Mouse (Mus musculus): ENCODE measurements around the gene Lif. TPM values are rescaled to one million over a fixed set of nuclear protein-coding genes. Genes with fewer than 3 reads are reported as not detected.

Gene Lif
- polyA plus RNA-seq, 1 experiment = 0.67 TPM

DNA sequence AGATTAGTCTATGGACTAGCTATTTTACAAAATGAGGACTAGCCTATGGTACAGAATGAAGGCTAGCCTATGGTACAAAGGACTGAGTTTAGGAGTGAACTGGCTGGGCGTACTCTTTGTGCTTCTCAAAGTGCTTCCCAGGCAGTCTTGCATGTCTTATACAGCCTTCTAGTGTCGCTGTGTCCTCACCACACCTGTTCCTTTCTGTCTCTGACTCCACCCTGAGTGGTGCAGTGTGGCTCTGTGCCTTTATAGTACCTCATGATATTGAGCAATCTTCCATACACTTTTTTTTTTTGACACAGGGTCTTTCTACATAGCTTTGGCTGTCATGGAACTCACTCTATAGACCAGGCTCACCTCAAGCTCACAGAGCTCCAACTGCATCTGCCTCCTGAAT lies 25.9 kb upstream of the Lif start:
- no peak overlapping the region for H3K27ac ChIP-seq (ENCODE audit: insufficient read depth, low read depth, low read length)
- H3K4me3 ChIP-seq (ENCODE audit: insufficient read depth, low read depth, low read length) = no peak overlapping the region
- no peak for DNase-seq
- no peaks in the 10 kb centered on the region for H3K36me3 ChIP-seq (ENCODE audit: control insufficient read depth, insufficient read depth, low read length)
- WGBS = 95% methylated on average over 2 of the region's 2 CpGs
- no peaks in the 10 kb centered on the region for H3K4me1 ChIP-seq (ENCODE audit: control insufficient read depth, insufficient read depth, low read length)
- TF ChIP-seq CTCF (conservative IDR thresholded peaks at IDR 0.05; ENCODE audit: insufficient read depth, insufficient read length, low read depth, low read length) = no peak
- no peak for TF ChIP-seq POLR2A (IDR thresholded peaks at IDR 0.05; ENCODE audit: low read depth, low read length)
- no peaks in the 10 kb centered on the region for H3K27me3 ChIP-seq (replicated peaks; ENCODE audit: control insufficient read depth, insufficient read depth, low read length)

GRCm38 (mm10) chr11:4232644-4233043 lies 24.7 kb upstream of the Lif start:
- Histone ChIP-seq H3K4me3 (ENCODE audit: insufficient read depth, low read depth, low read length) (no peak overlapping the region), H3K36me3 (ENCODE audit: control insufficient read depth, insufficient read depth, low read length) (no peaks in the 10 kb centered on the region), H3K27me3 (replicated peaks; ENCODE audit: control insufficient read depth, insufficient read depth, low read length) (no peaks in the 10 kb centered on the region), H3K4me1 (ENCODE audit: control insufficient read depth, insufficient read depth, low read length) (no peaks in the 10 kb centered on the region), H3K27ac (ENCODE audit: insufficient read depth, low read depth, low read length) (no peak overlapping the region)
- DNase-seq = no peak
- no peak for TF ChIP-seq CTCF (conservative IDR thresholded peaks at IDR 0.05; ENCODE audit: insufficient read depth, insufficient read length, low read depth, low read length)
- no peak for TF ChIP-seq POLR2A (IDR thresholded peaks at IDR 0.05; ENCODE audit: low read depth, low read length)
- 72% methylated on average over 12 of the region's 12 CpGs for WGBS

DNA sequence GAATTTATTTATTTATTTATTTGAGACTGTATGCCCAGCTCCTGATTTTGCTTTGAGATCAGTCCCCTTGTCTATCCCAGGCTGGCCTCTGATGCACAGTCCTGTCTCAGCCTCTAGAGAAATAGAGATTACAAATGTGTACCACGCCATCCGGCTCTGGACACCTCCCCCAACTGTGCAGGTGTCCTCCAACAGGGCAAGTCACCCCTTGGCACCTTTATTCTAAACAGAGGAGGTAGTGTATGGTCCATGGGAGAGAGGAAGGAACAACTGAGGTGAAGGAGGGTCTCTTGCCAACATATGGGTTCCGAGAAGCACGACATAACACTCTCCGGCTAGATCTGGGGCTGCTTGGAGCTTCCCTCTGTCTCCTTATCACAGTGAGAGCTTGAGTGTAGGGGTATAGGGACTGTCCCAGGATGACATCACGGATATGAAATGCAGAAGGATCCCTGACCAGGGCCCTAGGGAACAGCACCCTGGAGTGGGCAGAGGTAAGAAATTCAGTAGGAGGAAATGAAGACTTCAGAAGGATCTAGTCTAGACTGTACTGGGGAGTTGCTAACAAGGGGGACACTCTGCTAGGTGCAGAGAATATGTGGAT lies 22.2 kb upstream of the Lif start:
- DNase-seq = no peak
- H3K27me3 ChIP-seq (replicated peaks; ENCODE audit: control insufficient read depth, insufficient read depth, low read length) = no peaks in the 10 kb centered on the region
- H3K27ac ChIP-seq (ENCODE audit: insufficient read depth, low read depth, low read length) = no peak overlapping the region
- no peaks in the 10 kb centered on the region for H3K4me1 ChIP-seq (ENCODE audit: control insufficient read depth, insufficient read depth, low read length)
- no peaks in the 10 kb centered on the region for H3K36me3 ChIP-seq (ENCODE audit: control insufficient read depth, insufficient read depth, low read length)
- WGBS = 89% methylated on average over 6 of the region's 6 CpGs
- no peak overlapping the region for H3K4me3 ChIP-seq (ENCODE audit: insufficient read depth, low read depth, low read length)
- TF ChIP-seq CTCF (conservative IDR thresholded peaks at IDR 0.05; ENCODE audit: insufficient read depth, insufficient read length, low read depth, low read length) = no peak
- TF ChIP-seq POLR2A (IDR thresholded peaks at IDR 0.05; ENCODE audit: low read depth, low read length) = no peak

DNA sequence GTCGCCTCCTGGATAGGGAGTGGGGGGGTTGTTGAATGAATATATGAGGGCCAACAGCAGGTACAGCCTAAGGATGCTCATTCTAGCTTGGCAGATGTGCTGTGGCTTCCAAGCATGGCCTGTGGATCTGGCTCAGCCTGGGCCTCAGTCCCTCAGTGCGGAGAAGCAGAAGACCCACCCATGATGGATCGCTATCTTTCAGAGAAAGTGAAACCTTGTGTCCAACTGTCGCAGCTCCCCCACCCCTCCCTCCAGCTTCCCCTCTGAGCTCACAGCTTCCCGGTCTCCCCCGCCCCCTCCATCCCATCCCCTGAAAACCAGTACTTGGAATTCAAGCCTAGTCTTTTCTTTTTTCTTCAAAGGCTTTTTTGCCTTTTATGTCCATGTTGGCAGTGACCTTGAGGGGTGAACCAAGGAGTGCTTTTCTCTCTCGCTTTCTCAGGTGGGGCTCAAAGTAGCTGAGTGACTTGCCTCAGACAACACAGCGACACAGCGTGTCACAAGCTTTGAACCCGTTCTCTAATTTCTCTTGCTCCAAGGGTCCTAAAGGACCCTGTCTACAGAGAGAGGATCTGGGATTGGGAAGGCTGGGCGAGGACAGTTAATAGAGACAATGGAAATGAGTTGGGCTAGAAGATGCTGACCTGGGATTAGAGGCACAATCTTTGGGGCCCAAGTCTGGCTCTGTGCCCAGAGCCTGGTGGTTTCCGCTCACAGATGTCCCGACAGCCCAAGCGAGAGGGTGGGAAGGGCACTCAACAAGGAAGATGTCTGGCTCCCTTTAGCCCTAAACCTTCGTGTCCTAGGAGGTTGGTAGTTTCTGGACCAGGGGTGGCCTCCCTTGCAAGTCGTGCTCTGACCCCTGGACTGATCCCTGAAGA lies 21.5 kb upstream of the Lif start, which contains the start of gene Osm:
Osm (plus strand) TSS at position 756 of the 881 bp plus-strand sequence.
- Histone ChIP-seq H3K4me1 (ENCODE audit: control insufficient read depth, insufficient read depth, low read length) (no peaks in the 10 kb centered on the region), H3K27me3 (replicated peaks; ENCODE audit: control insufficient read depth, insufficient read depth, low read length) (no peaks in the 10 kb centered on the region), H3K4me3 (ENCODE audit: insufficient read depth, low read depth, low read length) (no peak within 1 kb of the TSS), H3K36me3 (ENCODE audit: control insufficient read depth, insufficient read depth, low read length) (no peaks in the 10 kb centered on the region), H3K27ac (ENCODE audit: insufficient read depth, low read depth, low read length) (no peak within 1 kb of the TSS)
- DNase-seq = no peak
- no peak for TF ChIP-seq POLR2A (IDR thresholded peaks at IDR 0.05; ENCODE audit: low read depth, low read length)
- TF ChIP-seq CTCF (conservative IDR thresholded peaks at IDR 0.05; ENCODE audit: insufficient read depth, insufficient read length, low read depth, low read length) = no peak
- WGBS = 72% methylated on average over 16 of the region's 16 CpGs

DNA sequence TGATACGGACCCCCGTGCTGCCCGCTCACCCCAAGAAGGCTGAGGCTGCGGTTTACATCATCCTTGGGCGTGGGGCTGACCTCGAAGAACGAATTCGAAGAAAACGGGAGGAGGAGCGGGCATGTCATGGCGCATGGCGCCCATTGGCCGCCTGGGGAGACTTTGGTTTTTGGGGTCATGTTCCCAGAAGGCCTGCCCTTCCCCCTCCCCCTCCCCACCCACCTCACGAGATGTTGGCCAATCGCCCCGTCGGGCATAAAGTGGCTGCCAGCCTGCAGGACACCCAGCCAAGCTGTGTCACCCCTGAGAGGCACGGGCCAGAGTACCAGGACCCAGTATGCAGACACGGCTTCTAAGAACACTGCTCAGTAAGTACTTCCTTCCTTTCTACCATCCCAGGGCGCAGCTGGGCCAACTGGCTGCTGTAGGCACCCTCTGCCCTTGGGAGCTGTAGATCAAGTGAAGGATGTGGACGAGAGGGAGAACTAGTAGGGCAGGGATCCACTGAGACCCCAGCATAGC lies 20.8 kb upstream of the Lif start:
- no peak for TF ChIP-seq CTCF (conservative IDR thresholded peaks at IDR 0.05; ENCODE audit: insufficient read depth, insufficient read length, low read depth, low read length)
- no peak overlapping the region for H3K4me3 ChIP-seq (ENCODE audit: insufficient read depth, low read depth, low read length)
- H3K36me3 ChIP-seq (ENCODE audit: control insufficient read depth, insufficient read depth, low read length) = no peaks in the 10 kb centered on the region
- H3K27ac ChIP-seq (ENCODE audit: insufficient read depth, low read depth, low read length) = no peak overlapping the region
- 82% methylated on average over 21 of the region's 21 CpGs for WGBS
- H3K4me1 ChIP-seq (ENCODE audit: control insufficient read depth, insufficient read depth, low read length) = no peaks in the 10 kb centered on the region
- DNase-seq = no peak
- H3K27me3 ChIP-seq (replicated peaks; ENCODE audit: control insufficient read depth, insufficient read depth, low read length) = no peaks in the 10 kb centered on the region

GRCm38 (mm10) chr11:4237389-4237912 lies 19.9 kb upstream of the Lif start:
- no peaks in the 10 kb centered on the region for H3K27me3 ChIP-seq (replicated peaks; ENCODE audit: control insufficient read depth, insufficient read depth, low read length)
- no peaks in the 10 kb centered on the region for H3K4me1 ChIP-seq (ENCODE audit: control insufficient read depth, insufficient read depth, low read length)
- no peak overlapping the region for H3K4me3 ChIP-seq (ENCODE audit: insufficient read depth, low read depth, low read length)
- no peak overlapping the region for H3K27ac ChIP-seq (ENCODE audit: insufficient read depth, low read depth, low read length)
- 72% methylated on average over 18 of the region's 18 CpGs for WGBS
- no peak for TF ChIP-seq CTCF (conservative IDR thresholded peaks at IDR 0.05; ENCODE audit: insufficient read depth, insufficient read length, low read depth, low read length)
- TF ChIP-seq POLR2A (IDR thresholded peaks at IDR 0.05; ENCODE audit: low read depth, low read length) = no peak
- no peak for DNase-seq
- no peaks in the 10 kb centered on the region for H3K36me3 ChIP-seq (ENCODE audit: control insufficient read depth, insufficient read depth, low read length)

GRCm38 (mm10) chr11:4238167-4238566 lies 19.2 kb upstream of the Lif start:
- H3K4me1 ChIP-seq (ENCODE audit: control insufficient read depth, insufficient read depth, low read length) = no peaks in the 10 kb centered on the region
- no peaks in the 10 kb centered on the region for H3K27me3 ChIP-seq (replicated peaks; ENCODE audit: control insufficient read depth, insufficient read depth, low read length)
- no peak overlapping the region for H3K27ac ChIP-seq (ENCODE audit: insufficient read depth, low read depth, low read length)
- no peak overlapping the region for H3K4me3 ChIP-seq (ENCODE audit: insufficient read depth, low read depth, low read length)
- WGBS = 82% methylated on average over 6 of the region's 6 CpGs
- no peak for DNase-seq
- TF ChIP-seq CTCF (conservative IDR thresholded peaks at IDR 0.05; ENCODE audit: insufficient read depth, insufficient read length, low read depth, low read length) = no peak
- no peak for TF ChIP-seq POLR2A (IDR thresholded peaks at IDR 0.05; ENCODE audit: low read depth, low read length)
- H3K36me3 ChIP-seq (ENCODE audit: control insufficient read depth, insufficient read depth, low read length) = no peaks in the 10 kb centered on the region

Data from kidney, adult 2 months (tissue).